In the genomic region with DNA sequence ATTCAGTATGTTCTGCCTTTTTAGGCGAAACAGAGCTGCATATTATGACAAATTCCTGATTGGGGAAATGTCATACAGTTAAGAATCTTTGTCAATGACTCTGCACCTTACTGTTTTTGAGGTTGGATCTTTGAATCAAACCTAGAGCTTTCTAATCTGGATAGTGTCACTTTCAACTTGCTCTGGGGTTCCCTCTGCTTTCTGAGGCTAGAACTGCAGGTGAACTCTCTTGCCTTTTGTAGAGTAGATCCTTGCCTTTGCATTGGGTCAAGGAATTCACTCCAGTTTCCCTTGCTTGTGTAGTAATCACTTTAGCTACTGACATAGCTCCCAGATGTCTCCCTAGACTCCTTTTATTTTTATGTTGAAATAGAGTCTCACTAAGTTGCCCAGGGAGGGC, we compare ENCODE assay signal across 11 mouse cellular contexts.
DNase-seq lines count a peak whose midpoint lies in the region; ATAC-seq lines count a peak whose summit lies in the region.
"Had no signal": no experiment of that assay in that cellular context is flagged by ENCODE, and none has a peak within 500 bp of the region (broad histone marks: within the 10 kb centered on the region; RNA-seq: fewer than 3 reads in every experiment).

No protein-coding gene starts in this region.

- H3K27me3 ChIP-seq in hindbrain, embryonic 10.5 days (ENCODE audit: insufficient read depth, poor library complexity, severe bottlenecking), result no peaks in the 10 kb centered on the region
- H3K27me3 ChIP-seq: embryonic facial prominence, embryonic 12.5 days; forebrain, embryonic 12.5 days; heart, embryonic 15.5 days had no signal

- no peaks in the 10 kb centered on the region for H3K4me1 ChIP-seq in hindbrain, embryonic 10.5 days (replicated peaks)
- H3K4me1 ChIP-seq: embryonic facial prominence, embryonic 12.5 days; heart, embryonic 15.5 days had no signal

- H3K9me3 ChIP-seq in hindbrain, embryonic 10.5 days, result no peaks in the 10 kb centered on the region
- H3K9me3 ChIP-seq: embryonic facial prominence, embryonic 12.5 days; forebrain, embryonic 12.5 days; heart, embryonic 15.5 days had no signal

- no peak overlapping the region for H3K27ac ChIP-seq in hindbrain, embryonic 10.5 days
- H3K27ac ChIP-seq: embryonic facial prominence, embryonic 12.5 days; forebrain, embryonic 12.5 days; heart, embryonic 15.5 days had no signal

- DNase-seq in kidney, adult 18-20 months, result peak; percentile 34
- DNase-seq in kidney, adult 11 months, result no peak
- peak; percentile 24 for DNase-seq in right cerebral cortex, adult 18-20 months
- DNase-seq in right cerebral cortex, adult 2 months (ENCODE audit: low spot score in 2 of 2), result no peak
- DNase-seq in thymus, postnatal 4 days, result no peak
- DNase-seq in hindbrain, embryonic 10.5 days (ENCODE audit: low spot score), result no peak
- DNase-seq: liver had no signal

- 59% methylated on average over 1 of the region's 1 CpGs for WGBS in hindbrain, embryonic 10.5 days

- ATAC-seq in common myeloid progenitor, adult 5-6 weeks (replicated peaks; ENCODE audit: low read depth, poor library complexity, severe bottlenecking), result peak; percentile 77

- no peaks in the 10 kb centered on the region for H3K36me3 ChIP-seq in hindbrain, embryonic 10.5 days
- H3K36me3 ChIP-seq: embryonic facial prominence, embryonic 12.5 days; forebrain, embryonic 12.5 days; heart, embryonic 15.5 days had no signal

- no peak overlapping the region for H3K4me3 ChIP-seq in hindbrain, embryonic 10.5 days
- H3K4me3 ChIP-seq: embryonic facial prominence, embryonic 12.5 days; forebrain, embryonic 12.5 days; heart, embryonic 15.5 days had no signal

Comparison
In these comparisons a context has a peak if more than half of its experiments do, and no peak if none do; other contexts are left out.
1. DNase-seq: peak in kidney, adult 18-20 months (single experiment) and right cerebral cortex, adult 18-20 months (single experiment); none in kidney, adult 11 months (single experiment), right cerebral cortex, adult 2 months (0 of 2), thymus, postnatal 4 days (single experiment) and hindbrain, embryonic 10.5 days (single experiment).